Mouse (Mus musculus) cerebellum, adult (tissue): ENCODE measurements around the gene Gfi1b.

Experiments used
- ATAC-seq: cut with Nextera tagmentation; 2 replicates; pipeline ENCODE4 v1.9.2; 2017; ENCODE audit warnings: mild to moderate bottlenecking, moderate library complexity, mixed read lengths; ENCODE audit not compliant: insufficient number of reproducible peaks, low FRiP score, low TSS enrichment

The Gfi1b gene

GRCm38 (mm10) chr2:28563303-28563702, 58.5 kb downstream of the Gfi1b start, which contains the start of gene Cel:
Cel (minus strand) TSS chr2:28563403.
- ATAC-seq = no peak
